Mouse (Mus musculus) CH12.LX (cell line): ENCODE measurements around the gene Etl4. TPM values are rescaled to one million over a fixed set of nuclear protein-coding genes. Genes with fewer than 3 reads are reported as not detected.

Experiments used
- DNase-seq: peaks from one replicate; pipeline ENCODE4 v3.0.0-alpha.2; 2013; ENCODE audit errors: extremely low read depth
- H3K27ac ChIP-seq: 2 replicates; pipeline ENCODE4 v1.5.1; 2012; ENCODE audit warnings: low read depth, mild to moderate bottlenecking, control low read depth, moderate library complexity; ENCODE audit not compliant: insufficient read depth
- H3K27me3 ChIP-seq: replicated peaks from 2 replicates; pipeline ENCODE3; 2012; ENCODE audit warnings: inconsistent platforms
- H3K36me3 ChIP-seq, 2 experiments: replicated peaks in 1 of 2; 2 replicates each; pipeline versions ENCODE3 to v1.6.1; 2012; ENCODE audit warnings: inconsistent platforms in 1 of 2, low read length in 1 of 2, mild to moderate bottlenecking in 1 of 2, mixed read lengths in 1 of 2, moderate library complexity in 1 of 2; ENCODE audit not compliant: control insufficient read depth in 1 of 2, insufficient read depth in 1 of 2
- H3K4me1 ChIP-seq, 2 experiments: 2 replicates each; pipeline ENCODE4 v1.6.1; 2012; ENCODE audit warnings: inconsistent platforms in 1 of 2, moderate library complexity in 1 of 2; ENCODE audit not compliant: insufficient read depth in 2 of 2, control insufficient read depth in 1 of 2
- H3K4me2 ChIP-seq: 2 replicates; pipeline ENCODE4 v1.6.1; 2012; ENCODE audit warnings: low read depth, mild to moderate bottlenecking, control low read depth; ENCODE audit not compliant: poor library complexity, insufficient read depth, severe bottlenecking
- H3K4me3 ChIP-seq, 3 experiments: fragments of 150-350 bp in 1 of 3; sonication (generic) in 1 of 3; replicated peaks in 1 of 3; 2 replicates each; pipeline versions ENCODE3 to v1.5.1; 2011 to 2012; ENCODE audit warnings: low read depth in 2 of 3, low read length in 2 of 3, mild to moderate bottlenecking in 2 of 3, moderate library complexity in 2 of 3, control low read depth in 1 of 3, improper control_type of control experiment in 1 of 3, inconsistent platforms in 1 of 3, mixed read lengths in 1 of 3; ENCODE audit not compliant: poor library complexity in 1 of 3
- H3K79me2 ChIP-seq: replicated peaks from 2 replicates; pipeline ENCODE4 v1.6.1; 2012; ENCODE audit warnings: mild to moderate bottlenecking, moderate library complexity; ENCODE audit not compliant: control insufficient read depth, poor library complexity, insufficient read depth, severe bottlenecking; ENCODE audit errors: extremely low read depth
- H3K9ac ChIP-seq: 2 replicates; pipeline ENCODE4 v1.6.1; 2012; ENCODE audit warnings: low read depth, mild to moderate bottlenecking, control low read depth, moderate library complexity; ENCODE audit not compliant: insufficient read depth
- H3K9me3 ChIP-seq: replicated peaks from 2 replicates; pipeline ENCODE3; 2012; ENCODE audit warnings: low read length, inconsistent platforms, mixed read lengths
- BHLHE40 ChIP-seq: IDR thresholded peaks from 2 replicates; pipeline ENCODE4 v1.6.1; 2011; ENCODE audit warnings: mild to moderate bottlenecking, low read depth, low read length, improper control_type of control experiment
- CHD1 ChIP-seq: IDR thresholded peaks from 2 replicates; pipeline ENCODE4 v1.6.1; 2012; ENCODE audit warnings: low read depth, low read length, improper control_type of control experiment, inconsistent platforms
- E2F4 ChIP-seq: IDR thresholded peaks from 2 replicates; pipeline ENCODE4 v1.6.1; 2011; ENCODE audit warnings: low read depth, low read length, improper control_type of control experiment; ENCODE audit not compliant: insufficient replicate concordance
- EP300 ChIP-seq: IDR thresholded peaks from 2 replicates; pipeline ENCODE4 v1.6.1; 2011; ENCODE audit warnings: low read length, improper control_type of control experiment
- ETS1 ChIP-seq: conservative IDR thresholded peaks from 2 replicates; pipeline ENCODE4 v1.6.1; 2012; ENCODE audit warnings: low read depth, mild to moderate bottlenecking, inconsistent platforms, low read length, improper control_type of control experiment, moderate library complexity
- JUN ChIP-seq: IDR thresholded peaks from 2 replicates; pipeline ENCODE4 v1.6.1; 2011; ENCODE audit warnings: low read depth, mild to moderate bottlenecking, low read length, improper control_type of control experiment, moderate library complexity; ENCODE audit not compliant: insufficient read depth
- JUND ChIP-seq: conservative IDR thresholded peaks from 2 replicates; pipeline ENCODE4 v1.6.1; 2011; ENCODE audit warnings: low read depth, low read length, improper control_type of control experiment
- MAZ ChIP-seq: IDR thresholded peaks from 2 replicates; pipeline ENCODE4 v1.6.1; 2012; ENCODE audit warnings: low read depth, mild to moderate bottlenecking, inconsistent platforms, low read length, improper control_type of control experiment, moderate library complexity
- MEF2A ChIP-seq: IDR thresholded peaks from 2 replicates; pipeline ENCODE4 v1.6.1; 2014; ENCODE audit warnings: low read depth, mild to moderate bottlenecking, inconsistent platforms, low read length, improper control_type of control experiment, borderline replicate concordance
- NELFE ChIP-seq: IDR thresholded peaks from 2 replicates; pipeline ENCODE4 v1.6.1; 2011; ENCODE audit warnings: low read depth, low read length, improper control_type of control experiment
- NRF1 ChIP-seq: IDR thresholded peaks from 2 replicates; pipeline ENCODE4 v1.6.1; 2014; ENCODE audit warnings: low read depth, mild to moderate bottlenecking, inconsistent platforms, low read length, improper control_type of control experiment, moderate library complexity
- POLR2A ChIP-seq: IDR thresholded peaks from 2 replicates; pipeline ENCODE4 v1.6.1; 2011; ENCODE audit warnings: low read depth, mild to moderate bottlenecking, improper control_type of control experiment, low read length
- RCOR1 ChIP-seq: conservative IDR thresholded peaks from 2 replicates; pipeline ENCODE4 v1.6.1; 2012; ENCODE audit warnings: low read depth, mild to moderate bottlenecking, inconsistent platforms, low read length, improper control_type of control experiment
- SMC3 ChIP-seq: IDR thresholded peaks from 2 replicates; pipeline ENCODE4 v1.6.1; 2011; ENCODE audit warnings: low read depth, low read length, improper control_type of control experiment
- TBP ChIP-seq: conservative IDR thresholded peaks from 2 replicates; pipeline ENCODE4 v1.6.1; 2011; ENCODE audit warnings: low read depth, low read length, improper control_type of control experiment
- UBTF ChIP-seq: IDR thresholded peaks from 2 replicates; pipeline ENCODE4 v1.6.1; 2012; ENCODE audit warnings: low read depth, mild to moderate bottlenecking, inconsistent platforms, low read length, improper control_type of control experiment, moderate library complexity
- ZMIZ1 ChIP-seq: IDR thresholded peaks from 2 replicates; pipeline ENCODE4 v1.6.1; 2012; ENCODE audit warnings: low read depth, mild to moderate bottlenecking, inconsistent platforms, low read length, improper control_type of control experiment
- dilution Hi-C: fragments of 300-500 bp; cut with MboI; formaldehyde crosslinking; loops from 2 replicates; pipeline ENCODE4 v1.14.3; 2020; ENCODE audit warnings: low sequenced_read_pairs; ENCODE audit not compliant: extremely low pct_unique_long_range_greater_than_20kb, extremely low pct_ligation_motif_present
- in situ Hi-C: fragments of 300-500 bp; cut with MboI; formaldehyde crosslinking; loops from 3 replicates; pipeline ENCODE4 v1.14.3; 2019; ENCODE audit warnings: low sequenced_read_pairs, low pct_ligation_motif_present, low pct_unique_long_range_greater_than_20kb, mixed read lengths
- polyA plus RNA-seq: library from polyadenylated mRNA; unstranded; fragments of >175 nt; gene quantifications from 2 replicates; pipeline ENCODE4 v1.2.1, GENCODE M21; 2012; ENCODE audit warnings: low read depth; ENCODE audit not compliant: insufficient read length
- total RNA-seq, 2 experiments: library from RNA; depleted of rRNA; stranded (reverse); fragments of 300-350 nt in 1 of 2; fragments of >200 nt in 1 of 2; gene quantifications; 2 replicates each; pipeline ENCODE4 v1.2.3; 2012 to 2014

Etl4 gene
- total and polyA plus RNA-seq, 3 experiments = 7.2 to 18.6 (median 11.7) TPM

DNA sequence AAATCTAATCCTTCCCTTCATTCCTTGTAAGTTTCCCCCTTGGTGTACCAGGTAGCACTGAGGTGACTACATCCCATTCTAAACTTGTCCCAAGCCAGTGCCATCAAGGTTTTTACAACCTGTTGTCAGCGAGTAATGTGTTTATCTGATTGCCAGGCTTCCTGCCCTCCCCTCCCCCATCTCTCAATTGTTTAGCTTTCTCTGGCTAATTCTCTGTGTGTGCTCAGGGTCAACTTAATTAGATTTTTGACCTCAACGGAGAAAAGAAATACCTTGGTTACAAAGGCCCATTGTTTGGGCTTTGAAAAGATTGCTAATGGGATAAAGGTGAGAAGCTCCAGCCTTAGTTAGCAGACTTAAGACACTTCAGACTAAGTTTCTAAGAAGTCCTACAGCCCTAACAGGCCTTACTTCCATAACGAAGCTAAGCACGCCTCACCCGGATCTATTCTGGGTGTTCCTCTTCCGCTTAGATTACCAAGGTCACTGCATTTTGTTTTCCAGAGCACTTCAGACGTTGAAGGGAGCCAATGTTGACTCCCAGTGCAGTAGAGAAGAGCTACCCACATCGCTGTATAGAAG, 586.7 kb downstream of the Etl4 start:
- Histone ChIP-seq H3K4me2 (no peak overlapping the region), H3K4me3 (no peak overlapping the region), H3K27me3 (no peaks in the 10 kb centered on the region), H3K79me2 (no peaks in the 10 kb centered on the region), H3K9me3 (peaks cover 9% of the 10 kb centered on the region), H3K36me3 (no peaks in the 10 kb centered on the region), H3K4me1 (peaks cover 0 to 3% of the 10 kb centered on the region in 2 experiments; a peak in 1 of 4 replicates), H3K27ac (no peak overlapping the region), H3K9ac (no peak overlapping the region)
- dilution Hi-C loops (no loop called here), in situ Hi-C loops (loop anchor here (25.0 kb wide), 1 partner anchor 209 kb away; no protein-coding TSS in a partner anchor)
- TF ChIP-seq SMC3 = no peak
- TF ChIP-seq MAZ = no peak
- no peak for TF ChIP-seq EP300
- TF ChIP-seq CHD1 = no peak
- no peak for TF ChIP-seq E2F4
- no peak for TF ChIP-seq UBTF
- TF ChIP-seq RCOR1 = no peak
- DNase-seq = no peak

DNA sequence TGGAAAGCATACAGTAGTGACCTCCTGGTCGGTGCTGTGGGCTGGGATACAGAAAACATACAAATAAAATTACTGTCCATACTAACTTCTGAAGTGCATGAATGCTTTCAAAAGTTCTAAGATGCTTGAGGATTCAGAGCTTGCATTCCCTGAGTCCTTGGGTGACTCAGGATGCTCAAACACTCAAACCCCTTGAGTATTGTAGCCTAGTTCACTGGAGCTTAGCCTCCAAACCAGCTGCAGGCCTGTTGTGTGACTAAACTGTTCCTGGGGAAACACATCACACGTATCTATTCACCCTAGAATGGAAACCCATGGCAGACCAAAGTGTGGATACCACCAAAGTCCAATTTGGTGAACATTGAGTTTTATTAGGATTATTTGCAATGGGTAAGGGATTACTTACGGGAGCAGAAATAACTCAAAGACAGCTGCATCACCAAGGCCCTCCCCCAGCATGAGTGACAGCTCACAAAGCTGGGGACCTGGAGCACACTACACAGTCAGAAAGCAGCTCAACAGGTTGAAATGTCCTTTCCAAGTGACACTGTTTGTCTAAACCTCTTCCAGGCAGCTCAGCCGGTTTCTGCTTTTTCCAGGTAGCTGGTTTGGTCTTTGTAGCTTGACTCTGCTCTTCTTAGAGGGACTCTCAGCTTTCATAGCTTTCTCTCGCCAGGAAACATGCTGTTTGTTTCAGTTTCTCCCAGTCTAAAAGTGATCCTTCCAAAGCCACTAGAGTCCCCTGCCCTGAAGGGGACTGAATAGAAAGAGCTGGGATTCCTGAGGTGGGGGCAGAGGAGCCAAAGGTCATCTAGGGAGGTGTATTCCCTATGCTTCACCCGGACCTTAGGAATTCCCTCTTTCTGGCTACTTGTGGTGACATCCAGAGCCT, 598.5 kb downstream of the Etl4 start:
- Histone ChIP-seq H3K9ac (peak overlapping the region; percentile 43), H3K27me3 (no peaks in the 10 kb centered on the region), H3K4me2 (peak overlapping the region; percentile 71), H3K9me3 (no peaks in the 10 kb centered on the region), H3K4me1 (peaks cover 8 to 37% of the 10 kb centered on the region in 2 experiments), H3K4me3 (peak overlapping the region; percentile 41 to 51 (median 50)), H3K36me3 (no peaks in the 10 kb centered on the region), H3K79me2 (no peaks in the 10 kb centered on the region), H3K27ac (no peak overlapping the region; the same call in 1 of the 2 replicates)
- dilution Hi-C loops = no loop called here
- peak; percentile 53; the same call in 1 of the 2 replicates for TF ChIP-seq EP300
- no peak for TF ChIP-seq NELFE
- TF ChIP-seq POLR2A = no peak
- TF ChIP-seq ZMIZ1 = no peak
- no peak for TF ChIP-seq NRF1
- no peak; the same call in 1 of the 2 replicates for TF ChIP-seq JUN
- peak; percentile 50; the same call in 1 of the 2 replicates for TF ChIP-seq BHLHE40
- TF ChIP-seq E2F4 = no peak
- peak; percentile 39; the same call in 1 of the 2 replicates for TF ChIP-seq JUND
- TF ChIP-seq ETS1 = peak; percentile 83
- peak; percentile 34; the same call in 1 of the 2 replicates for TF ChIP-seq MEF2A
- no peak for TF ChIP-seq TBP
- peak; percentile 63 for DNase-seq
- in situ Hi-C loops = no loop called here
